Mouse (Mus musculus): ENCODE measurements around the gene Vdac1. TPM values are rescaled to one million over a fixed set of nuclear protein-coding genes. Genes with fewer than 3 reads are reported as not detected.

The Vdac1 gene
- 193 TPM for polyA plus RNA-seq (2014; fragmentation: Illumina TruSeq; extraction: RNeasy Lipid Tissue Mini Kit (QIAGEN cat#74804); ENCODE audit: low read depth, low replicate concordance)

GRCm38 (mm10) chr11:52360471-52361277, at the start of gene Vdac1:
Vdac1 (plus strand) TSS chr11:52360860.

GRCm38 (mm10) chr11:52395940-52396596, 35.4 kb downstream of the Vdac1 start, which contains the start of gene 9530068E07Rik:
9530068E07Rik (plus strand) TSS chr11:52396428.

Other genes starting within 250 kb of the Vdac1 start
- gene Olfr1373, start 215.3 kb upstream of the Vdac1 start, polyA plus RNA-seq (2014; fragmentation: Illumina TruSeq; extraction: RNeasy Lipid Tissue Mini Kit (QIAGEN cat#74804); ENCODE audit: low read depth, low replicate concordance), result not detected
- gene Olfr1371, start 146.9 kb upstream of the Vdac1 start, polyA plus RNA-seq (2014; fragmentation: Illumina TruSeq; extraction: RNeasy Lipid Tissue Mini Kit (QIAGEN cat#74804); ENCODE audit: low read depth, low replicate concordance), result not detected
- gene Skp1a, start 128.9 kb upstream of the Vdac1 start, polyA plus RNA-seq (2014; fragmentation: Illumina TruSeq; extraction: RNeasy Lipid Tissue Mini Kit (QIAGEN cat#74804); ENCODE audit: low read depth, low replicate concordance), result 261 TPM
- gene Tcf7, start 77.8 kb upstream of the Vdac1 start, polyA plus RNA-seq (2014; fragmentation: Illumina TruSeq; extraction: RNeasy Lipid Tissue Mini Kit (QIAGEN cat#74804); ENCODE audit: low read depth, low replicate concordance), result 78.1 TPM
- 144 TPM for gene 9530068E07Rik, start 35.6 kb downstream of the Vdac1 start, polyA plus RNA-seq (2014; fragmentation: Illumina TruSeq; extraction: RNeasy Lipid Tissue Mini Kit (QIAGEN cat#74804); ENCODE audit: low read depth, low replicate concordance)